24 mouse cellular contexts compared by ENCODE assay signal in genomic region chr16:59404798-59405197, GRCm38 (mm10). TPM values are rescaled to one million over a fixed set of nuclear protein-coding genes. Genes with fewer than 3 reads are reported as not detected.
"Had no signal": no experiment of that assay in that cellular context is flagged by ENCODE, and none has a peak within 500 bp of the region (broad histone marks: within the 10 kb centered on the region; RNA-seq: fewer than 3 reads in every experiment).

No protein-coding gene starts in this region.

- H3K4me3 ChIP-seq: neural tube, embryonic 13.5 days; neural tube, embryonic 15.5 days; stomach, embryonic 15.5 days had no signal

- H3K27me3 ChIP-seq: neural tube, embryonic 13.5 days; neural tube, embryonic 15.5 days; stomach, embryonic 15.5 days had no signal

- H3K27ac ChIP-seq: neural tube, embryonic 13.5 days; neural tube, embryonic 15.5 days; stomach, embryonic 15.5 days; stomach, postnatal 0 days had no signal

- H3K4me1 ChIP-seq: stomach, embryonic 15.5 days had no signal

- H3K9me3 ChIP-seq: neural tube, embryonic 13.5 days; neural tube, embryonic 15.5 days; stomach, embryonic 15.5 days had no signal

- DNase-seq: right cerebral cortex, adult 18-20 months; right cerebral cortex, postnatal 14 days; right cerebral cortex, postnatal 25 days; right cerebral cortex, postnatal 4 days; spleen, adult 18-20 months; thymus, adult 18-20 months; thymus, adult 2 months; thymus, postnatal 14 days; thymus, postnatal 25 days; thymus, postnatal 36 days; thymus, postnatal 4 days had no signal

- H3K4me2 ChIP-seq: neural tube, embryonic 13.5 days; neural tube, embryonic 15.5 days; stomach, embryonic 15.5 days had no signal

- H3K9ac ChIP-seq: neural tube, embryonic 13.5 days; neural tube, embryonic 15.5 days; stomach, embryonic 15.5 days had no signal

- H3K36me3 ChIP-seq: neural tube, embryonic 13.5 days; neural tube, embryonic 15.5 days; stomach, embryonic 15.5 days had no signal

RNA-seq across cellular contexts. Expression of gene Gabrr3, which starts 2.3 kb away (rescaled TPM):
- total RNA-seq: neutrophil, adult 5-6 weeks had no signal
- polyA plus RNA-seq: neural tube, embryonic 13.5 days; neural tube, embryonic 15.5 days; small intestine, adult 2 months; spleen, adult 2 months; stomach, embryonic 14.5 days; stomach, embryonic 15.5 days; stomach, embryonic 16.5 days; stomach, postnatal 0 days; thymus, postnatal 0 days; urinary bladder, adult 2 months had no signal

RNA-seq across cellular contexts. Expression of gene Olfr209, which starts 41.0 kb away (rescaled TPM):
- total RNA-seq: neutrophil, adult 5-6 weeks had no signal
- polyA plus RNA-seq: neural tube, embryonic 13.5 days; neural tube, embryonic 14.5 days; neural tube, embryonic 15.5 days; small intestine, adult 2 months; spleen, adult 2 months; stomach, embryonic 14.5 days; stomach, embryonic 15.5 days; stomach, embryonic 16.5 days; stomach, postnatal 0 days; testis, adult 2 months; thymus, adult 2 months; thymus, postnatal 0 days; urinary bladder, adult 2 months had no signal

RNA-seq across cellular contexts. Expression of gene Olfr206, which starts 55.8 kb away (rescaled TPM):
- polyA plus RNA-seq: neural tube, embryonic 13.5 days; neural tube, embryonic 14.5 days; neural tube, embryonic 15.5 days; small intestine, adult 2 months; spleen, adult 2 months; stomach, embryonic 14.5 days; stomach, embryonic 15.5 days; stomach, embryonic 16.5 days; stomach, postnatal 0 days; testis, adult 2 months; thymus, adult 2 months; thymus, postnatal 0 days; urinary bladder, adult 2 months had no signal
